Mouse (Mus musculus): ENCODE data around the gene Reg4.

DNA sequence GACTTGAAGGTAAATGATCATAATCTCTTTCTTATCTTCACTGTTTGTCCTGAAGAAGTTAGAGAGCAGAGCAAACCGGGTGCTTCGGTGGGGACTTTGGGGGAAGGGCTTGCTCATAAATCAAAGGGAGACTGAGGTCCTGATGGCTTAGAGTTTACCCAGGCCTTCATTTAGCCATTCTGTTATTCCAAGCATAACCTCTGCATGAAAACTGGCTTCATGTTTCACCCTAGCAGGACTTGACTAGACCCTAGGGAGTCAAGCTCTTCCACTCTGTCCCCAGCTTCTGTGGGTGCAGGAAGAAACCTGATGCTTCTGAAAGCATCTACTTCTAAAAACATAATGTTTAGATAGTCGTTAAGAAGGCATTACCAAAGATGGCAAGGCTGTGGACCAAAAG lies 15.0 kb upstream of the Reg4 start:
- TF ChIP-seq POLR2A (IDR thresholded peaks at IDR 0.05; ENCODE audit: control insufficient read depth, extremely low read depth, insufficient read depth, low read length, poor library complexity), result no peak
- TF ChIP-seq CTCF (IDR thresholded peaks at IDR 0.05; ENCODE audit: borderline replicate concordance, control insufficient read depth, extremely low read depth, insufficient read depth, low read length, poor library complexity), result no peak

All from thymus, adult 2 months (tissue).